Mouse (Mus musculus): Measurements from ENCODE around the gene Taok2.
A peak's percentile ranks its signal among the peaks of the same experiment; 100 is the strongest.

The Taok2 gene

GRCm38 (mm10) chr7:126825403-126825802 lies 59.1 kb downstream of the Taok2 start:
- DNase-seq: no peak

GRCm38 (mm10) chr7:126823940-126824339 lies 60.6 kb downstream of the Taok2 start:
- peak in 1 of 2 experiments; percentile 31 for DNase-seq

GRCm38 (mm10) chr7:126823202-126823711 lies 61.2 kb downstream of the Taok2 start:
- DNase-seq: peak; percentile 62 to 66

- DNase-seq: peak; percentile 63 to 70
These were observed 61.8 kb downstream of the Taok2 start for GRCm38 (mm10) chr7:126822741-126823140.

- peak; percentile 92 to 94 for DNase-seq
These were observed 62.5 kb downstream of the Taok2 start for GRCm38 (mm10) chr7:126821835-126822511.

- DNase-seq: peak in 1 of 2 experiments; percentile 6
These were observed 65.7 kb downstream of the Taok2 start for GRCm38 (mm10) chr7:126818818-126819217.

GRCm38 (mm10) chr7:126817595-126817994 lies 66.9 kb downstream of the Taok2 start:
- DNase-seq: no peak

- no peak for DNase-seq
These were observed 68.0 kb downstream of the Taok2 start for GRCm38 (mm10) chr7:126816494-126816893.

- no peak for DNase-seq
These were observed 68.7 kb downstream of the Taok2 start for GRCm38 (mm10) chr7:126815726-126816222.

Measured in cerebellum, adult 18-20 months (tissue).